Mouse (Mus musculus): Measurements from ENCODE around the gene Rccd1.
"Not testable (repeated sequence)": the region's sequence is repeated elsewhere in the genome, so short reads cannot be mapped to it uniquely, and the experiment has no call there.

Rccd1 gene

GRCm38 (mm10) chr7:80343270-80344018 is 19.2 kb upstream of the Rccd1 start:
- no peak for DNase-seq (ENCODE audit: low spot score)

DNA sequence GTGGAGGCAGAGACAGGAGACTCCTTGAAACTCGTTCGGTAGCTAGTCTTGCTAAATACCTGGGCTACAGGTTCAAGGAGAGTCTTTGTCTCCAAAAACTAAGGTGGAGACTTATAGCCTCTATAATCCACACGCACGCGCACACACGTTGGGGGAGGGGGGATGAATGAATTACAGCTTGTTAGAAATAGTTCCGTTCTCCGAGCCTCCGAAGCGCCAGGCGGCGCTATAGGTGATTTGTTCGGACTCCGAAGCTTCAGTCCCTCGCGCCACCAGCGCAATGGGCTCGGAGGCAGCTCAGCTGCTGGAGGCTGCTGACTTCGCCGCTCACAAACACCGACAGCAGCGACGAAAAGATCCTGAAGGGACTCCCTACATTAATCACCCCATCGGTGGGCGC is 18.6 kb upstream of the Rccd1 start, which contains the start of gene Hddc3:
Hddc3 (plus strand) TSS at position 247 of the 400 bp plus-strand sequence.
- peak; percentile 94 for DNase-seq (ENCODE audit: low spot score)

- no peak for DNase-seq (ENCODE audit: low spot score)
These were observed 17.5 kb upstream of the Rccd1 start for GRCm38 (mm10) chr7:80341793-80342192.

DNA sequence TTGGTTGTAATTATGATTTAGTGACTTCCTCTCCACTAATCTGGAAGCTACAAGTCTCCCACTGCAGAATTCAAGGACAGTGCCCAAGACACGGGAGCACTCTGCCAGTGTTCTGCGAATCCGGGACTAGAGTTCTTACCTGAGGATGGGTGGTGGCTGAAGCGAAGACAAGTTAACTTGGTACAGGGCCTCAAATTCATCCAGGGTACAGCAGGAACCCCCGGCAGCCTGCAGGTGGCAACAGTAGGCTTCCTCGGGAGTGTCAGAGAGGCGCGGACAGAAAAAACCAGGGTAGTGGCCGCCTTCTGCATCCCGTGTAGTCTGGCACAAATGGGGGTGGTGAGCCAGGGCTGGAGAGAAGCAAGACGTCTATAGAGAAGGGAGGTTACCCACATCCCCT is 16.5 kb upstream of the Rccd1 start, which contains the start of gene Unc45a:
Unc45a (minus strand) TSS at position 213 of the 400 bp plus-strand sequence.
- DNase-seq (ENCODE audit: low spot score) = peak; percentile 78

GRCm38 (mm10) chr7:80339793-80340628 is 15.8 kb upstream of the Rccd1 start:
- DNase-seq (ENCODE audit: low spot score) = peak; percentile 98

GRCm38 (mm10) chr7:80339371-80339770 is 15.1 kb upstream of the Rccd1 start:
- peak; percentile 18 for DNase-seq (ENCODE audit: low spot score)

GRCm38 (mm10) chr7:80336932-80337331 is 12.7 kb upstream of the Rccd1 start:
- no peak for DNase-seq (ENCODE audit: low spot score)

DNA sequence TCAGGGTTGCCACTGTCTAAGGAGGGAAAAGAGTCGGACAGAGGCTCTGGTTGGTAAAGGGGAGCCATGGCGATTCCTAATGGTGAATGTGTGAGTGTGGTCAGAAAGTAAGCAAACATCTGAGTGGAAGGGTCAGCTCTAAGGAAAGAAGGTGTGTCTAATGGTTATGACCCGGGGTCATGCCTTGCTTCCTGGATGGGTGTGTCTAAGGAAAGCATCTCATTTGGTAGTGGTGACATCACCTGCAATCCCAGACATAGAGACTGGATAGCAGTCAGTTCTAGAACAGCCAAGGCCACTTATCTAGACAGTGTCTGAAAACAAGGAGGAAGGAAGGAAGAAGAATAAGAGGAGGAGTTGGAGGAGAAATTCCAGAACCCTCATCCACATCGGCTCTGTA is 10.6 kb upstream of the Rccd1 start:
- DNase-seq (ENCODE audit: low spot score) = no peak

- DNase-seq (ENCODE audit: low spot score) = no peak
These were observed 7.2 kb upstream of the Rccd1 start for GRCm38 (mm10) chr7:80331433-80331832.

GRCm38 (mm10) chr7:80330278-80330677 is 6.0 kb upstream of the Rccd1 start:
- no peak for DNase-seq (ENCODE audit: low spot score)

DNA sequence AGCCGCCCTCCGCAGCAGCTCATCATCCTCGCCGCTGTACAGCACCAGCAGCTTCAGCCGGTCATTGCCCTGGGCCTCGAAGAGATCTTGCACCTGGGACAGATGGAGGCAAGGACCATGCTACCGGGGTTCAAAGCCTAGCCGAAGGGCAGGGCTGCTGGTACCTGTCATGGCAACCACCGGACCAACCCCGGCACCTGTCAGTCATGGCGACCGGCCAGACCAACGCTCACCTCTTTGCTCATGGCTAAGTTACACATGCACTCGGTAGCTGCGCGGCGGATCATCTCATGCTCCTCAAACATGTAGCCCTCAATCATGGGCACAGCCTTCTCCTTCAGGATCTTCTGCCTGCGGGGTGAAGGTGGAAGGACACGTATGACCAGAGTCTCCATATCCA is 1.8 kb upstream of the Rccd1 start:
- no peak for DNase-seq (ENCODE audit: low spot score)

GRCm38 (mm10) chr7:80325292-80325868 is 1.1 kb upstream of the Rccd1 start:
- DNase-seq (ENCODE audit: low spot score) = no peak

GRCm38 (mm10) chr7:80324816-80325119 is 514 bp upstream of the Rccd1 start:
- DNase-seq (ENCODE audit: low spot score) = not testable (repeated sequence)

GRCm38 (mm10) chr7:80323336-80323735 is 918 bp downstream of the Rccd1 start:
- no peak for DNase-seq (ENCODE audit: low spot score)

DNA sequence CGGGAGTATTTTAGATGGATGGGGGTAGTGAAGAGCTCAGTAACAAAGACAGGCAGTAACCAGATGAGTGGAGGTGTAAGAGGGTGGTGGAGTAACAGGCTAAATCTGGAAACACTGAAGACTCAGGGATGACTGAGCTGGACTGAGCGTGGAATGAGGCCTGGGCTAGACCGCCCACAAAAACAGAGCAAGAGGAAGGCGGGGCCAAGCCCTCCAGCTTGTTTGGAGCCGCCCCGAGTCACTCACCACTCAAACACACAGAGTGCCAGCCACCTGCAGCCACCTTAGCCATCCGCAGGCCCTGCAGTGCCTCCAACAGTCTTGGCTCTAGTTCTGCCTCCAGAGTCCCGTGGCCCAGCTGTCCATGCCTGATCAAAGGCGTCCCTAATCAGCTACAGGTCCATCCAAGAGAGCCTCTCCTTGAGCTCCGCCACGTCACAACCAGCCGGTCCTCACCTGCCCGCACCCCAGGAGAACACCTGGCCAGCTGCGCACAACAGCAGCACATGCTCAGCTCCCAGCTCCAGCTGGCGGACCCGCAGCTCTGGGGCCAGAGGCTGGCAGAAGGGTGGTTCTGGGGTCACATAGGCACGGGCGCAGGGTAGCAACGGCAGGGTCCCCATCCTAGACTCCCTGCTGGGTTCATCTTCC is 4.3 kb downstream of the Rccd1 start:
- DNase-seq (ENCODE audit: low spot score) = no peak

DNA sequence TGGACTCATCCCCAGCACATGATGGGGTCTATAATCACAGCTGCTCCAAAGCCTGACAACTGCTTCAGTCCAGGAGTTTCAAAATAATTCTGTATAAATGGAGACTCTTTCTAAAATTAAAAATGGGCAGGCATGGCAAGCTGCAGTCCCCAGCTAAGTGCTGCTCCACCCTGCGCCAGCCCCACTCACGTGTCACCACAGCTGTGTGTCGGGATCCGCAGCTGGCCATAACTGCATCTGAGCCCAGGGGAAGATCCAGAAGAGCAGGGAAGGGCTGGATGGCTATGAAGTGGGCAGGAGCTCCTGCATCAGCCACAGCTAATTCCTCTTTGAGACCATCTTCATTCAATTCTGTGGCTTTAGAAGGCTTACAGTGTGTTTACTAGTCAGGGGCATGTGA is 5.6 kb downstream of the Rccd1 start:
- DNase-seq (ENCODE audit: low spot score) = no peak

DNA sequence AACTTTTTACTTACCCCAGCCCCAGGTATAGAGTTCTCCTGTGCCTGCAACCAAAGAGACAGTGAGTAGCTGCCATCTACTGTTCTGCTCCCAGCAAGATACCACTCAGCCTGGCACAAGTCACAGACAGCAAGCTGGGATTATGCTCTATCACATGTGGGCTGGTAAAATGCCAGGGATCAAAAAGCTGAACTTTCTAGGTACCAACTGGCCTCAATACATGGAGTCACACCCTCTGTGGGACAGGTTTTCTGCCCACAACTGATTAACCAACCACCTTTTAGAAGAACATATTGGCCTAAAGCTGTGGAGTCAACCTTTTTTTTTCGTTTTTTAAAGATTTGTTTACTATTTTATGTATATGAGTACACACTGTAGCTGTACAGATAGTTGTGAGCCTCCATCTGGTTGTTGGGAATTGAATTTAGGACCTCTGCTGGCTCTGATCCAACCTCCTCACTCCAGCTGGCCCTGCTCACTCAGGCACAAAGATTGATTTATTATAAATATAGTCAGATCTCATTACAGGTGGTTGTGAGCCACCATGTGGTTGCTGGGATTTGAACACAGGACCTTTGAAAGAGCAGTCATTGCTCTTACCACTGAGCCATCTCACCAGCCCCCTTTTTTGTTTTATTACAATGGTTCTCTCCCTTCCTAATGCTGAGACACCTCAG is 6.7 kb downstream of the Rccd1 start:
- DNase-seq (ENCODE audit: low spot score) = no peak

GRCm38 (mm10) chr7:80315733-80316132 is 8.5 kb downstream of the Rccd1 start:
- DNase-seq (ENCODE audit: low spot score) = no peak

DNA sequence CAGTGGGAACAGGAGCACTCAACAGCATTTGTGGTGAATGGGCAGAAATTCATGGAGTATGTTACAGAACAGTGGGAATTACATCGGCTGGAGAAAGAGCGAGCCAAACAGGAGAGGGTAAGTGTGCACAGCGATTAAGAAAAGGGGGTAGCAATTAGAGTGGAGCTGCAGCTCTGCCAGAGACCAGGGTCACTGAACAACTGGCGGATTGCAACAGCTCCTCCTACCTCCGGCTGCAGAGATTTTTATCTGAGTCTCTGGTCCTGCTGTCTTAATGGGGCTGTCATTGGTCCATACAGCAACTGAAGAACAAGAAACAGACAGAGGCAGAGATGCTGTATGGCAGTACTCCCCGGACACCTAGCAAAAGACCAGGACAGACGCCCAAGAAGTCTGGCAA is 13.5 kb downstream of the Rccd1 start:
- DNase-seq (ENCODE audit: low spot score) = no peak

- DNase-seq (ENCODE audit: low spot score) = no peak
These were observed 16.5 kb downstream of the Rccd1 start for GRCm38 (mm10) chr7:80307766-80308165.

GRCm38 (mm10) chr7:80301522-80301921 is 22.7 kb downstream of the Rccd1 start:
- no peak for DNase-seq (ENCODE audit: low spot score)

DNA sequence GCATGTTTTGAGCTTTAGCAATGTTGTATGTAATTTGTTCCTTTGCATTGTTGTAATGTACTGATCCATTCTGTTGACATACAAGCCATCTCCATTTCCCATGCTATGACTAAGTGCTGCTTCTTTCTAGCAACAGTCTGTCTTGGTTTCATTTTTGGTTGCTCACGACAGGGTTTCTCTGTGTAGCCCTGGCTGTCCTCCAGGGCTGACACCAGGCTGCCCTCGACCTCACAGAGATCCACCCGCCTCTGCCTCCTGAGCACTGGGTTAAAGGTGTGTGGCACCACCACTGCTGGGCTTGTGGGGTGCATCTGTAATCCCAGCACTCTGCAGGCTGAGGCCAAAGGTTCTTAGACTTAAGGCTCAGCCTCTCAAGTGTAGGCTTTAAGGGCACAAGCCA is 24.7 kb downstream of the Rccd1 start:
- DNase-seq (ENCODE audit: low spot score) = no peak
